Mouse (Mus musculus) E14TG2a.4 (cell line): Measurements from ENCODE around the gene Cldnd2.

ENCODE experiments used
- H3K27me3 ChIP-seq: 2 replicates; pipeline ENCODE4 v1.6.1; 2014; ENCODE audit warnings: low read length, control low read depth; ENCODE audit not compliant: insufficient read depth
- H3K36me3 ChIP-seq: 2 replicates; pipeline ENCODE4 v1.6.1; 2014; ENCODE audit warnings: low read length, control low read depth; ENCODE audit not compliant: insufficient read depth
- H3K4me1 ChIP-seq: replicated peaks from 2 replicates; pipeline ENCODE4 v1.6.1; 2014; ENCODE audit warnings: low read depth, low read length, control low read depth
- H3K4me3 ChIP-seq: replicated peaks from 2 replicates; pipeline ENCODE4 v1.5.1; 2014; ENCODE audit warnings: mild to moderate bottlenecking, low read length
- H3K9me3 ChIP-seq: 2 replicates; pipeline ENCODE4 v1.6.1; 2014; ENCODE audit warnings: low read length, control low read depth
- CTCF ChIP-seq: conservative IDR thresholded peaks from 2 replicates; pipeline ENCODE4 v1.5.1; 2014; ENCODE audit warnings: low read length
- NANOG ChIP-seq: IDR thresholded peaks from 2 replicates; pipeline ENCODE4 v1.6.1; 2014; ENCODE audit warnings: borderline replicate concordance, low read length, mixed read lengths
- POU5F1 ChIP-seq: IDR thresholded peaks from 2 replicates; pipeline ENCODE4 v1.6.1; 2014; ENCODE audit warnings: low read length, borderline replicate concordance

Gene Cldnd2

DNA sequence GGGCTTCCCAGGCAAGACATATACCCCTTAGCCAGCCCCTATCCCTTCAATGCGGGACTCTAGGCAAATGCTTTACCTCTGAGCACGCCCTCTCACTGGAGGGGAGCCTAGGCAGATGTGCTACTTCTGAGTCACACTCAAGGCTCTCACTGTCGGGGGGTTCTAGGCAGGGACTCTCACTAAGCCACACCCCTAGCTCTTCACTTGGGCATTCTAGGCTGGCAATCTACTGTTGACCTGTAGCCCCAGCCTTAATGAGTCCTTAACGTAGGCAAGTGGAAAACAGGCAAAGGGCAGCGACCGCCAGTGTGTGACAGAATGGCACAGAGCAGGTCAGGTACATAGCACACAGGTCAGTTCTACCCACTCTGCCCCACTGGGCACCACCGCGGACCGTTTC, 50.3 kb downstream of the Cldnd2 start:
- Histone ChIP-seq H3K4me1 (peaks cover 28% of the 10 kb centered on the region), H3K36me3 (no peaks in the 10 kb centered on the region), H3K27me3 (peaks cover 83% of the 10 kb centered on the region), H3K9me3 (no peaks in the 10 kb centered on the region), H3K4me3 (0 out of 2 replicates have a peak overlapping the region, but pooled peaks have one; percentile 72)
- TF ChIP-seq CTCF (no peak), NANOG (no peak), POU5F1 (no peak)
